Mouse (Mus musculus): Measurements from ENCODE around the gene Bbs10. TPM values are rescaled to one million over a fixed set of nuclear protein-coding genes. Genes with fewer than 3 reads are reported as not detected.

Bbs10 gene
- total and polyA plus RNA-seq, 3 experiments: 0.15 to 0.42 TPM; not detected in 1

GRCm38 (mm10) chr10:111334902-111335301 is 36.4 kb downstream of the Bbs10 start:
- Histone ChIP-seq H3K9me3 (replicated peaks; ENCODE audit: insufficient read depth, low read length) (no peaks in the 10 kb centered on the region), H3K4me3 (ENCODE audit: control insufficient read depth in 1 of 2, insufficient read depth in 1 of 2, low read depth in 2 of 2, low read length in 2 of 2) (no peak overlapping the region), H3K27ac (ENCODE audit: control insufficient read depth, low read depth, low read length) (no peak overlapping the region), H3K36me3 (ENCODE audit: control insufficient read depth in 1 of 2, insufficient read depth in 2 of 2, low read length in 2 of 2) (no peaks in the 10 kb centered on the region), H3K79me2 (ENCODE audit: control insufficient read depth, insufficient read depth, low read length, poor library complexity) (no peaks in the 10 kb centered on the region), H3K4me1 (ENCODE audit: control insufficient read depth in 1 of 2, insufficient read depth in 2 of 2, low read length in 2 of 2) (no peaks in the 10 kb centered on the region), H3K9ac (ENCODE audit: control insufficient read depth, low read depth, low read length, poor library complexity, severe bottlenecking) (no peak overlapping the region), H3K27me3 (ENCODE audit: control insufficient read depth in 1 of 2, insufficient read depth in 2 of 2, low read length in 2 of 2) (no peaks in the 10 kb centered on the region)
- no peak for TF ChIP-seq SIN3A (IDR thresholded peaks at IDR 0.05; ENCODE audit: low read length)
- TF ChIP-seq ZC3H11A (IDR thresholded peaks at IDR 0.05; ENCODE audit: low read depth, low read length): no peak
- TF ChIP-seq USF2 (IDR thresholded peaks at IDR 0.05; ENCODE audit: borderline replicate concordance in 1 of 2, insufficient read depth in 1 of 2, low read depth in 1 of 2, low read length in 2 of 2): no peak
- TF ChIP-seq MAX (IDR thresholded peaks at IDR 0.05; ENCODE audit: low read length): no peak
- TF ChIP-seq ELF1 (IDR thresholded peaks at IDR 0.05; ENCODE audit: low read depth, low read length): no peak
- no peak for TF ChIP-seq MXI1 (IDR thresholded peaks at IDR 0.05; ENCODE audit: low read depth, low read length)
- TF ChIP-seq HCFC1 (IDR thresholded peaks at IDR 0.05; ENCODE audit: low read depth, low read length): no peak
- TF ChIP-seq ZKSCAN1 (IDR thresholded peaks at IDR 0.05; ENCODE audit: low read depth, low read length): no peak
- no peak for TF ChIP-seq USF1 (IDR thresholded peaks at IDR 0.05; ENCODE audit: low read depth, low read length)
- TF ChIP-seq NELFE (IDR thresholded peaks at IDR 0.05; ENCODE audit: low read depth, low read length): no peak
- TF ChIP-seq RCOR1 (IDR thresholded peaks at IDR 0.05; ENCODE audit: low read depth, low read length): no peak
- TF ChIP-seq MAFK (IDR thresholded peaks at IDR 0.05; ENCODE audit: borderline replicate concordance, low read depth, low read length): no peak
- DNase-seq (ENCODE audit: low read depth, low spot score): no peak

- Histone ChIP-seq H3K27me3 (ENCODE audit: control insufficient read depth in 1 of 2, insufficient read depth in 2 of 2, low read length in 2 of 2) (no peaks in the 10 kb centered on the region), H3K4me1 (ENCODE audit: control insufficient read depth in 1 of 2, insufficient read depth in 2 of 2, low read length in 2 of 2) (no peaks in the 10 kb centered on the region), H3K27ac (ENCODE audit: control insufficient read depth, low read depth, low read length) (no peak overlapping the region), H3K4me3 (ENCODE audit: control insufficient read depth in 1 of 2, insufficient read depth in 1 of 2, low read depth in 2 of 2, low read length in 2 of 2) (no peak overlapping the region), H3K9ac (ENCODE audit: control insufficient read depth, low read depth, low read length, poor library complexity, severe bottlenecking) (no peak overlapping the region), H3K79me2 (ENCODE audit: control insufficient read depth, insufficient read depth, low read length, poor library complexity) (no peaks in the 10 kb centered on the region), H3K9me3 (replicated peaks; ENCODE audit: insufficient read depth, low read length) (no peaks in the 10 kb centered on the region), H3K36me3 (ENCODE audit: control insufficient read depth in 1 of 2, insufficient read depth in 2 of 2, low read length in 2 of 2) (no peaks in the 10 kb centered on the region)
- no peak for TF ChIP-seq POLR2A (IDR thresholded peaks at IDR 0.05; ENCODE audit: control insufficient read depth in 1 of 2, insufficient read depth in 1 of 2, low read depth in 1 of 2, low read length in 2 of 2, poor library complexity in 1 of 2)
- no peak for TF ChIP-seq SIN3A (IDR thresholded peaks at IDR 0.05; ENCODE audit: low read length)
- no peak for DNase-seq (ENCODE audit: low read depth, low spot score)
These were observed 37.3 kb downstream of the Bbs10 start for GRCm38 (mm10) chr10:111335517-111336352.

- TF ChIP-seq USF1 (IDR thresholded peaks at IDR 0.05; ENCODE audit: low read depth, low read length) (no peak), SIN3A (IDR thresholded peaks at IDR 0.05; ENCODE audit: low read length) (no peak)
- no peak for DNase-seq (ENCODE audit: low read depth, low spot score)
These were observed 37.9 kb downstream of the Bbs10 start for GRCm38 (mm10) chr10:111336353-111336713.

More at GRCm38 (mm10) chr10:111336353-111336713, 37.9 kb downstream of the Bbs10 start:
- no peaks in the 10 kb centered on the region for H3K79me2 ChIP-seq (ENCODE audit: control insufficient read depth, insufficient read depth, low read length, poor library complexity)
- no peaks in the 10 kb centered on the region for H3K36me3 ChIP-seq (ENCODE audit: control insufficient read depth in 1 of 2, insufficient read depth in 2 of 2, low read length in 2 of 2)
- H3K9me3 ChIP-seq (replicated peaks; ENCODE audit: insufficient read depth, low read length): no peaks in the 10 kb centered on the region
- no peaks in the 10 kb centered on the region for H3K4me1 ChIP-seq (ENCODE audit: control insufficient read depth in 1 of 2, insufficient read depth in 2 of 2, low read length in 2 of 2)
- H3K27me3 ChIP-seq (ENCODE audit: control insufficient read depth in 1 of 2, insufficient read depth in 2 of 2, low read length in 2 of 2): 0 out of 4 replicates have a peak, but pooled peaks cover 0 to 2% of the 10 kb centered on the region in 2 experiments
- no peak overlapping the region for H3K9ac ChIP-seq (ENCODE audit: control insufficient read depth, low read depth, low read length, poor library complexity, severe bottlenecking)
- H3K4me3 ChIP-seq (ENCODE audit: control insufficient read depth in 1 of 2, insufficient read depth in 1 of 2, low read depth in 2 of 2, low read length in 2 of 2): no peak overlapping the region
- H3K27ac ChIP-seq (ENCODE audit: control insufficient read depth, low read depth, low read length): no peak overlapping the region
